Mouse (Mus musculus): ENCODE measurements around the gene Lbx1. TPM values are rescaled to one million over a fixed set of nuclear protein-coding genes. Genes with fewer than 3 reads are reported as not detected.
A peak's percentile ranks its signal among the peaks of the same experiment; 100 is the strongest.

Gene Lbx1
- total and polyA plus RNA-seq, 2 experiments from 2014 or later = not detected

DNA sequence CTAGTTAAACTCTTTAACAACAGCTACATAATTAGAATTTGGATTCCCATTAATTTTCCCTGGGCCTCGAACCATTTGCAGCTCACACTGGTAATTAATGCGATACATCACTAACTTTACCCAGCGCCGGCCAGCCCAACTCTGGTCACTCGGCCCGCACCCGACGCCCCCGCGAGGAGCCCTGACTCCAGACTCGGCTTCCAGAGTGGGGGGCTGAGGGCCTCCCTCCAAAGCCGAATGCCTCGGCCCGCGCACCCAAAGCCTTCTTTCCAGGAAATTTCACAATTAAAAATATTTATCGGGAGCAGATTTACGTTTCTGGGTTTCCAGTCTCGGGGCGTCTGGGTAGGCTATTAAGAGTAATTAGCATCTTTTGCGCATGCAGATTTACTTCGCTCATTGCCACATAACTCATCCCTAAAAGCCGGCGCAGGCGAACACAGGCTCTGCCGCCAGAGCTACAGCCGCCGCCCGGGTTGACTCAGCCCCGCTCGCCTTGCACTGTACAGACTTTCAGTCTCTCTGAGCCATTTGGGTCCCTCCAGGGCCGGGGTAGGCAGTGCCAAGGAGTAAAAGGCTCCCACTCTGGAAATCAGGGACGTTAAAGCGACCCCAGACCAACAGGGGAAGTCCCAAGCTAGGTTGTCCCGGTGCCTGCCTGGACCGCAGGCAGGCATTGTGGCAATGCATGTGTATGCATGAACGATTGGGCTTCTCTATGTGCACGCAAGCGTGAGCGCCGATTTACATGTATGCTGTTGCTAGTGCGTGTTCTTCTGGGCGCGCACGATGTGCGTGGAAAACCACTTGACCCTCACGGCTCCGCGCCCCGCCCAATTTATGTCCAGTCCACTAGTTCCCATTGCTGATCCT is 12.0 kb downstream of the Lbx1 start:
- Histone ChIP-seq H3K4me1 (ENCODE audit: control insufficient read depth, insufficient read depth) (0 out of 2 replicates have a peak, but pooled peaks cover 4% of the 10 kb centered on the region), H3K27me3 (ENCODE audit: control insufficient read depth, insufficient read depth, low read length) (peaks cover 82% of the 10 kb centered on the region), H3K36me3 (replicated peaks; ENCODE audit: control insufficient read depth, insufficient read depth, low read length) (no peaks in the 10 kb centered on the region), H3K4me2 (ENCODE audit: low read depth, low read length) (peak overlapping the region; percentile 53), H3K4me3 (ENCODE audit: low read depth, low read length) (peak overlapping the region; percentile 28), H3K9ac (replicated peaks; ENCODE audit: low read depth, low read length) (no peak overlapping the region), H3K27ac (ENCODE audit: low read depth) (no peak overlapping the region), H3K9me3 (replicated peaks; ENCODE audit: control insufficient read depth, low read length) (no peaks in the 10 kb centered on the region)
- TF ChIP-seq EP300 (IDR thresholded peaks at IDR 0.05; ENCODE audit: low read depth) = no peak
- 4% methylated on average over 49 of the region's 49 CpGs for WGBS
- DNase-seq (ENCODE audit: low spot score) = peak; percentile 4
- no peak for ATAC-seq (ENCODE audit: insufficient read depth, low read depth)

DNA sequence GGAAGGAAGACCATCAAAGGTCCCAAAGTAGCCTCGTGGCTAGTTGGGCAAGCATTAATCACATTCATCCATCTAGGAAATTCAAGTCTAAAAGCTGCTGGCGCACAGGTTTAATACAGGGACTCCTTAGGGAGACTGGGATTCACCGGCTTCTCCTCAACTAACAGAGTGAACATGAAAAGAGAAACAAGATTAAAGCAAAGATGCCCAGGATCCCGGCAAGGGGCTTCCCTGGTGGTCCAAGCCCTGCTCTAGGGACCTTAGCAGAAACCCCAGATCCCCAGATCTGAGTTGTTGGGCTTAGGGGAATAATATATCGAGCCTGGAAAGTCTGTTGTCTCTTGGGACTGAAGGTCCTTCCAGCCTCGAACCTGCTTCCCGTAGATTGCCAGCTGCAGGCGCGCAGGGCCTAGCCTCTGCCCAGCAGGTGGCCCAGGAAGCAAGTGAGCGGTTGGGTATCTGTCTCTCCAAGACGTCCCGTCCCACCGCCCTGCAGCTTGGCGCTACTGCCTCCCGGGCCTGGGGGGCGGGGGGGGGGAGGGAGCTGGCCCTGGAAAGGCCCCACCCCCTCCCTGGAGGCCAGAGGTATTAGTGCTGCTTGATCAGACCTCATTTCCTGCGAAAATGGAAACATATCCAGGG is 13.3 kb downstream of the Lbx1 start:
- H3K36me3 ChIP-seq (replicated peaks; ENCODE audit: control insufficient read depth, insufficient read depth, low read length) = no peaks in the 10 kb centered on the region
- no peaks in the 10 kb centered on the region for H3K9me3 ChIP-seq (replicated peaks; ENCODE audit: control insufficient read depth, low read length)
- H3K27ac ChIP-seq (ENCODE audit: low read depth) = no peak overlapping the region
- H3K4me3 ChIP-seq (ENCODE audit: low read depth, low read length) = no peak overlapping the region; the same call in 1 of the 2 replicates
- TF ChIP-seq EP300 (IDR thresholded peaks at IDR 0.05; ENCODE audit: low read depth) = no peak
- TF ChIP-seq CTCF (IDR thresholded peaks at IDR 0.05; ENCODE audit: low read depth) = no peak
- ATAC-seq (ENCODE audit: insufficient read depth, low read depth) = no peak
- no peak overlapping the region for H3K4me2 ChIP-seq (ENCODE audit: low read depth, low read length)
- peaks cover 77% of the 10 kb centered on the region for H3K27me3 ChIP-seq (ENCODE audit: control insufficient read depth, insufficient read depth, low read length)
- H3K4me1 ChIP-seq (ENCODE audit: control insufficient read depth, insufficient read depth) = 0 out of 2 replicates have a peak, but pooled peaks cover 4% of the 10 kb centered on the region
- WGBS = 11% methylated on average over 17 of the region's 17 CpGs
- DNase-seq (ENCODE audit: low spot score) = no peak
- no peak overlapping the region for H3K9ac ChIP-seq (replicated peaks; ENCODE audit: low read depth, low read length)

DNA sequence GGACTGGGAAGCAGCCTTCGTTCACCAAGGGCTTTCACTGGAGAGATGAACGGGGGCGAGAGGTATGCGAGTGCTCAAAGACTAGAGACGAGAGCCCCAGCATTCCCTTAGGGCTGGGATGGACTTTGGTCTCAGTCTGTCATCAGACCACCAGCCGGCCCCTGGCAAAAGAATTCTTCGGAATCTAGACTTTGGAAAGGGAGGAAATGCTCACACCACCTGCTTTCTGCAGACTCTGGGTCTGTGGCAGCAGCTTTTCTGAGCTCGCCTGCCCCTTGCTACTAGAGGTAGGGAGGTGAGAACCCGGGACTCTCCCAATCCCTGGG is 14.2 kb downstream of the Lbx1 start:
- no peak overlapping the region for H3K9ac ChIP-seq (replicated peaks; ENCODE audit: low read depth, low read length)
- H3K36me3 ChIP-seq (replicated peaks; ENCODE audit: control insufficient read depth, insufficient read depth, low read length) = no peaks in the 10 kb centered on the region
- 0 out of 2 replicates have a peak, but pooled peaks cover 4% of the 10 kb centered on the region for H3K4me1 ChIP-seq (ENCODE audit: control insufficient read depth, insufficient read depth)
- H3K27ac ChIP-seq (ENCODE audit: low read depth) = no peak overlapping the region
- TF ChIP-seq EP300 (IDR thresholded peaks at IDR 0.05; ENCODE audit: low read depth) = no peak
- TF ChIP-seq CTCF (IDR thresholded peaks at IDR 0.05; ENCODE audit: low read depth) = no peak
- peaks cover 71% of the 10 kb centered on the region for H3K27me3 ChIP-seq (ENCODE audit: control insufficient read depth, insufficient read depth, low read length)
- DNase-seq (ENCODE audit: low spot score) (no peak), ATAC-seq (ENCODE audit: insufficient read depth, low read depth) (no peak; the same call in 1 of the 2 replicates)
- H3K9me3 ChIP-seq (replicated peaks; ENCODE audit: control insufficient read depth, low read length) = no peaks in the 10 kb centered on the region
- 2% methylated on average over 9 of the region's 9 CpGs for WGBS
- H3K4me3 ChIP-seq (ENCODE audit: low read depth, low read length) = peak overlapping the region; percentile 26; the same call in 1 of the 2 replicates
- peak overlapping the region; percentile 57 for H3K4me2 ChIP-seq (ENCODE audit: low read depth, low read length)

DNA sequence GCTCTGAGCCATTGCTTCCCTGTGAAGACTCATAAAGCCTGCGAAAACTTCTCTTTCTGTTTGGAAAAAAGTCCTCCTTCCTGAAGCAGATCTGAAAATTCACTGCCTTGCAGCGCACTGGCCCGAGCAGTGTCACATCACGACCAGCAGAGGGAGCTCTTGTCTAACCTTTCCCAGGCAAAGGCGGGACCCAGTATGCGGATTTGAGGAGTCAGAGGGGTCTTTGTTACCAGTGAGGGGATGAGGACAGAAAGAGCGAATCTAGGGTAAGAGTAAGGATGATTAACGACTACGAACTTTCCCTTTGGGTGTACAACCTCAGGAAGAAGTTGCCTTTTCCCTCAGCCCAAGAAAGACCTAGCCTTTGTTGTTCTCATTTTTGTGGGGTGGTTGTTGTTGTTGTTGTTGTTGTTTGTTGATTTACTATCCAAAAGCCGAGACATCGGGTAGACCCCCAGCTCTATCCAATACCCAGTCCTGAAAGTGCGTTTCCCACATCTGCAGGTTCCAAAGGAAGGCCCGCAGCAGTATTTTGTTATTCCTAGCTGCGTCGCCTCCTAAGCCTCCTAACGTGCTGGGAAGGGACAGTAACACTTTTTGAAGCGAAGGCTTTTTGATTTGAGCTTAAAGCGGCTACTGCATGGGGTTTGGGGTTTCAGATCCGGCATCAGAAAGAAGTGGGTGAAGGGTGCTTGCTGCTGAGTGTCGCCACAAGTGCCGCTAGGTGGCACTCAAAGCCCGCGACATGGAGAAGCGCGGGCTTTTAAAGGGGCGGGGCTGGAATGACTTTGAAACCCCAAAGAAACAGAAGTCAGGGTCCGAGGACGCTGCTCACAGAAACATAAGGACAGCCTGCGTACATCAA is 14.8 kb downstream of the Lbx1 start:
- 0 out of 2 replicates have a peak, but pooled peaks cover 4% of the 10 kb centered on the region for H3K4me1 ChIP-seq (ENCODE audit: control insufficient read depth, insufficient read depth)
- no peak overlapping the region for H3K27ac ChIP-seq (ENCODE audit: low read depth)
- DNase-seq (ENCODE audit: low spot score) = peak; percentile 71
- no peaks in the 10 kb centered on the region for H3K9me3 ChIP-seq (replicated peaks; ENCODE audit: control insufficient read depth, low read length)
- H3K36me3 ChIP-seq (replicated peaks; ENCODE audit: control insufficient read depth, insufficient read depth, low read length) = no peaks in the 10 kb centered on the region
- H3K27me3 ChIP-seq (ENCODE audit: control insufficient read depth, insufficient read depth, low read length) = peaks cover 65% of the 10 kb centered on the region
- peak overlapping the region; percentile 57 for H3K4me2 ChIP-seq (ENCODE audit: low read depth, low read length)
- under 1% methylated on average over 29 of the region's 29 CpGs for WGBS
- TF ChIP-seq EP300 (IDR thresholded peaks at IDR 0.05; ENCODE audit: low read depth) (no peak), CTCF (IDR thresholded peaks at IDR 0.05; ENCODE audit: low read depth) (peak; percentile 97)
- H3K9ac ChIP-seq (replicated peaks; ENCODE audit: low read depth, low read length) = no peak overlapping the region
- peak overlapping the region; percentile 26 for H3K4me3 ChIP-seq (ENCODE audit: low read depth, low read length)
- peak; percentile 72 for ATAC-seq (ENCODE audit: insufficient read depth, low read depth)

DNA sequence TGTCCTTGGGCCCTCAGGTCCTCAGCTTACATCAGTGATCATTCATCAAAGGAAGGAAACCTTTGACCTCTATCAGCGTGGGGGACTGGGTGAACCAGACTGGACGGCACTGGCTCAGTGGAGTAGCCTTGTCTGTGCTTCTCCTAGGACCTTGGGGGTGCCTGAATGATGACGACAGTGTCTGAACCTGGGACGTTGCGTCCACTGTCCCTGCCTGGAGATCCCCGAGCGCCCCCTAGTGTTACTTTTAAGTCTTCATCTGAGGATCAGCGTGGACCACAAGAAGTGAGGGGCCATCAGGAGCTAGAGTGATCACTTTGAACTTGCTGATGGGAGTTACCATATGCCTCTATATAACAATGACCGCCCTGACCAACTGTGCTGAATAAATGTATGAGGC is 19.4 kb downstream of the Lbx1 start:
- DNase-seq (ENCODE audit: low spot score) (peak; percentile 68), ATAC-seq (ENCODE audit: insufficient read depth, low read depth) (peak; percentile 62; the same call in 1 of the 2 replicates)
- TF ChIP-seq EP300 (IDR thresholded peaks at IDR 0.05; ENCODE audit: low read depth) (no peak), CTCF (IDR thresholded peaks at IDR 0.05; ENCODE audit: low read depth) (peak; percentile 72)
- Histone ChIP-seq H3K9me3 (replicated peaks; ENCODE audit: control insufficient read depth, low read length) (no peaks in the 10 kb centered on the region), H3K4me2 (ENCODE audit: low read depth, low read length) (no peak overlapping the region), H3K27ac (ENCODE audit: low read depth) (no peak overlapping the region), H3K36me3 (replicated peaks; ENCODE audit: control insufficient read depth, insufficient read depth, low read length) (no peaks in the 10 kb centered on the region), H3K27me3 (ENCODE audit: control insufficient read depth, insufficient read depth, low read length) (peaks cover 19% of the 10 kb centered on the region; the same call in 1 of the 2 replicates), H3K4me3 (ENCODE audit: low read depth, low read length) (no peak overlapping the region), H3K9ac (replicated peaks; ENCODE audit: low read depth, low read length) (no peak overlapping the region), H3K4me1 (ENCODE audit: control insufficient read depth, insufficient read depth) (0 out of 2 replicates have a peak, but pooled peaks cover 4% of the 10 kb centered on the region)
- WGBS = 3% methylated on average over 9 of the region's 9 CpGs
